Mouse (Mus musculus) cerebellum, postnatal 10 days (tissue): ENCODE measurements around the gene Prkce.

Source experiments
- DNase-seq, 2 experiments: peaks; one replicate each; pipeline ENCODE4 v3.0.0; 2021; ENCODE audit warnings: mixed read lengths in 2 of 2

Gene Prkce

GRCm38 (mm10) chr17:86662301-86662700, 494.7 kb downstream of the Prkce start:
- DNase-seq: no peak

- DNase-seq: no peak
Measured at GRCm38 (mm10) chr17:86663471-86663870, 495.9 kb downstream of the Prkce start.

- no peak for DNase-seq
Measured at GRCm38 (mm10) chr17:86667836-86668600, 500.4 kb downstream of the Prkce start.

GRCm38 (mm10) chr17:86669641-86670373, 502.2 kb downstream of the Prkce start:
- no peak for DNase-seq

- no peak for DNase-seq
Measured at GRCm38 (mm10) chr17:86670731-86671130, 503.1 kb downstream of the Prkce start.

- DNase-seq: no peak
Measured at GRCm38 (mm10) chr17:86674971-86675370, 507.4 kb downstream of the Prkce start.

GRCm38 (mm10) chr17:86676336-86676735, 508.8 kb downstream of the Prkce start:
- DNase-seq: no peak

GRCm38 (mm10) chr17:86676909-86677308, 509.3 kb downstream of the Prkce start:
- no peak for DNase-seq

GRCm38 (mm10) chr17:86685263-86685662, 517.7 kb downstream of the Prkce start:
- no peak for DNase-seq

GRCm38 (mm10) chr17:86687021-86687420, 519.4 kb downstream of the Prkce start:
- no peak for DNase-seq

- DNase-seq: no peak
Measured at GRCm38 (mm10) chr17:86690871-86691390, 523.3 kb downstream of the Prkce start.

GRCm38 (mm10) chr17:86697751-86698150, 530.2 kb downstream of the Prkce start:
- DNase-seq: peak; percentile 28 to 30

- DNase-seq: no peak
Measured at GRCm38 (mm10) chr17:86703336-86703735, 535.8 kb downstream of the Prkce start.

GRCm38 (mm10) chr17:86705236-86705635, 537.7 kb downstream of the Prkce start:
- no peak for DNase-seq

- no peak for DNase-seq
Measured at GRCm38 (mm10) chr17:86706467-86706866, 538.9 kb downstream of the Prkce start.
